Mouse (Mus musculus): Measurements from ENCODE around the gene Arhgap42.

DNA sequence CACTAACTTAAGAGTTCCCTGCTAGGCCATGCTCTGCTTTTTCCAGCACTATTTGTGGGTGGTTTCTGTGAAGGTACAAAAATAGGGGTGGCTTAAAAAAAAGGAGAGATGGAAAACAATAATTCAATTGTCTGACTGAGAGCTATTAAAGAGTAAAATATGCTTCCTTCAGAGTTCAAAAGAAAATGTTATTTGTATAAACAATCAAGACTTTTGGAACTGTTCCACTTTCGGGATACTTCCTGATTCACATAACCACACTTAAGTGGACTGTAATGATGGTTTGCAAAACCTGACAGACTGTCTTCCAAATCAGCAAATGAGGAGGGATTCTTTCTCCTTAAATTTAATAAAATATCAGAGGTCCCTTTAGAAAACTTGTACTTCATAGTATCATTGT lies 65.8 kb downstream of the Arhgap42 start:
- TF ChIP-seq POLR2A (IDR thresholded peaks at IDR 0.05; ENCODE audit: insufficient read depth, low read depth, low read length) (no peak), CTCF (IDR thresholded peaks at IDR 0.05; ENCODE audit: insufficient read depth, low read depth, low read length) (no peak)
